Mouse (Mus musculus) embryonic facial prominence, embryonic 13.5 days (tissue): Measurements from ENCODE around the gene Tpst2. TPM values are rescaled to one million over a fixed set of nuclear protein-coding genes. Genes with fewer than 3 reads are reported as not detected.
A peak's percentile ranks its signal among the peaks of the same experiment; 100 is the strongest.

ENCODE experiments used
- ATAC-seq: fragments of 200-750 bp; cut with Nextera tagmentation; 2 replicates; pipeline ENCODE4 v1.8.0; 2017; ENCODE audit warnings: low read depth; ENCODE audit not compliant: insufficient number of reproducible peaks, insufficient read depth, low FRiP score, low TSS enrichment
- H3K27ac ChIP-seq: fragments of 300-500 bp; sonication (generic); 2 replicates; pipeline ENCODE4 v1.5.1; 2015; ENCODE audit warnings: moderate library complexity, mild to moderate bottlenecking, inconsistent platforms
- H3K27me3 ChIP-seq: fragments of 300-500 bp; sonication (generic); 2 replicates; pipeline ENCODE4 v1.6.1; 2015; ENCODE audit warnings: mild to moderate bottlenecking, inconsistent platforms
- H3K36me3 ChIP-seq: fragments of 300-500 bp; sonication (generic); 2 replicates; pipeline ENCODE4 v1.6.1; 2015; ENCODE audit warnings: mild to moderate bottlenecking, inconsistent platforms
- H3K4me1 ChIP-seq: fragments of 300-500 bp; sonication (generic); 2 replicates; pipeline ENCODE4 v1.6.1; 2015; ENCODE audit warnings: inconsistent platforms
- H3K4me2 ChIP-seq: fragments of 300-500 bp; sonication (generic); 2 replicates; pipeline ENCODE4 v1.6.1; 2015; ENCODE audit warnings: moderate library complexity, mild to moderate bottlenecking, inconsistent platforms
- H3K4me3 ChIP-seq: fragments of 300-500 bp; sonication (generic); 2 replicates; pipeline ENCODE4 v1.5.1; 2015; ENCODE audit warnings: mild to moderate bottlenecking, inconsistent platforms
- H3K9ac ChIP-seq: fragments of 300-500 bp; sonication (generic); 2 replicates; pipeline ENCODE4 v1.6.1; 2015; ENCODE audit warnings: mild to moderate bottlenecking, inconsistent platforms
- H3K9me3 ChIP-seq: fragments of 300-500 bp; sonication (generic); 2 replicates; pipeline ENCODE4 v1.6.1; 2016; ENCODE audit warnings: inconsistent platforms
- WGBS: fragments of 180-500 bp; shearing (Covaris S2); methylation state at CpG from one replicate; pipeline ENCODE4 v1.1.7; 2015; ENCODE audit warnings: mixed read lengths; 5-methylcytosine and 5-hydroxymethylcytosine counted together
- polyA plus RNA-seq: library from polyadenylated mRNA; unstranded; fragments of >200 nt; fragmentation: Nextera tagmentation; extraction: Ambion mirVana; gene quantifications from 2 replicates; pipeline ENCODE4 v1.2.1, GENCODE M21; 2015

Tpst2 gene
- polyA plus RNA-seq = 38.7 and 42.8 TPM in 2 replicates

GRCm38 (mm10) chr5:112276267-112276873 lies at the start of gene Tpst2:
Gene Tpst2, plus strand, starts transcription at chr5:112276691.
- peak within 1 kb of the TSS; percentile 86 for H3K9ac ChIP-seq
- H3K4me3 ChIP-seq = peak within 1 kb of the TSS; percentile 73
- H3K36me3 ChIP-seq = no peaks in the 10 kb centered on the region
- peak within 1 kb of the TSS; percentile 81 for H3K4me2 ChIP-seq
- H3K4me1 ChIP-seq = peaks cover 53% of the 10 kb centered on the region
- peak within 1 kb of the TSS; percentile 83 for H3K27ac ChIP-seq
- WGBS = under 1% methylated on average over 60 of the region's 62 CpGs
- ATAC-seq = peak; percentile 91
- H3K9me3 ChIP-seq = no peaks in the 10 kb centered on the region
- H3K27me3 ChIP-seq = peaks cover 2% of the 10 kb centered on the region; the same call in 1 of the 2 replicates

- Histone ChIP-seq H3K9me3 (no peaks in the 10 kb centered on the region), H3K4me1 (peaks cover 24% of the 10 kb centered on the region), H3K4me2 (peak overlapping the region; percentile 76), H3K9ac (peak overlapping the region; percentile 67), H3K27ac (no peak overlapping the region), H3K36me3 (no peaks in the 10 kb centered on the region), H3K27me3 (peaks cover 77% of the 10 kb centered on the region), H3K4me3 (peak overlapping the region; percentile 48)
- peak; percentile 50; the same call in 1 of the 2 replicates for ATAC-seq
- WGBS = under 1% methylated on average over 30 of the region's 30 CpGs
Observed at GRCm38 (mm10) chr5:112227354-112227753, 49.1 kb upstream of the Tpst2 start.

DNA sequence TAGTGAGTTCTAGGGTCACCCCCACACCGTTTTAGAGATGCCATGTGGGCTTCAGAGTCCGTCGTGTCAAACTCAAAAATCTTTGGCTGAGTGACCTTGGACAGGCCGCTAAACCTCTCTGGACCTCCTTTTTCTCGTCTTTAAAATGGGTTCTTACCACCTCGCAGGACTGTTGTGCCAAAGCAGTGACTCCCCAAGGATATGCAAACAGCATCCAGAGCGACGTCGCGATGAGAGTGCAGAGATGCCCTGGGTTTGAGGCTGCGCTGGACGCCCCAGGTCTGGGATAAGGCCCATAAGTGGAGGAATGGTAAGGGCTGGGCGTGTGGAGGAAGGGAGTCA lies 48.6 kb upstream of the Tpst2 start:
- peak overlapping the region; percentile 67 for H3K9ac ChIP-seq
- H3K4me1 ChIP-seq = peaks cover 24% of the 10 kb centered on the region
- H3K27ac ChIP-seq = no peak overlapping the region
- H3K4me2 ChIP-seq = peak overlapping the region; percentile 76
- 2% methylated on average over 13 of the region's 13 CpGs for WGBS
- no peak for ATAC-seq
- peaks cover 77% of the 10 kb centered on the region for H3K27me3 ChIP-seq
- H3K4me3 ChIP-seq = peak overlapping the region; percentile 48
- no peaks in the 10 kb centered on the region for H3K9me3 ChIP-seq
- H3K36me3 ChIP-seq = no peaks in the 10 kb centered on the region

DNA sequence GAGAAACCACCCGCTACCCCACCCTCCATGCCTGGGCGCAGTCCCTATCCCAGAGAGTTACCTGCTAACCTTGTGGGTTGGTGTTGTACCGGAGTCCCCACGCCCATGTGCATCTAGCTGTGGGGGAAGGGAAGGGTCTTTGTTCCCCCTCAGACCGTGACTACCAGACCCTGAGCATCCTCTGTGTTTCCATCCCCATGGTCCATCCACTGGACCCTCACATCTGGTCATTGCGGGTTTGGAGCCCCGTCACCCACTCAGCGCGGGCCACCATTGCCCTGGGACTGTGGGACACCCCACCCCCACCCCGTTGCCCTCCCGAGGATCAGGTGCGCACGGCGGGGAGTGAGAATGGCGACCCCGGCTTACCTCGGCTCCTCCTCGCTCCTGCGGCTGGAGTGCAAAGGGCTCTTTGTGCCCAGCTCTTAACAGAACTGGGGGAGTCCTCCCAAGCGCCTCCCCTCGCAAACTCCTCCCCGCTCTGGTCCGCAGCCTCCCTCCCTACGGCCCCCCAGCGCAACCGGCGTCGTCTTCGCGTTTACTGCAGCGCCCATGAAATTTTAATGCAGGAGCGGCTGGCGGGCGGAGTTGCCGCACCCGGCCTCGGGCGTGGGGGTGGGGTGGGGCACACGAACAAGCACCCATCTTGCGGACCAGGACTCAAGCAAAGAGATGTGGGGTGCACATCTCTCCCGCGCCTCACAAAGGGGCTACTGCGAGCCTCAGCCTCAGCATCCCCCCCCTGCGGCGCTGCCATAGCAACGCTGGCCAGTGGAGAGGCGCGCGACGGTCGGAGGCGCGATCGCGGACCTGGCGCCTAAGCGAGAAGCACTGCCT lies 48.0 kb upstream of the Tpst2 start:
- peak overlapping the region; percentile 67 for H3K9ac ChIP-seq
- under 1% methylated on average over 57 of the region's 57 CpGs for WGBS

DNA sequence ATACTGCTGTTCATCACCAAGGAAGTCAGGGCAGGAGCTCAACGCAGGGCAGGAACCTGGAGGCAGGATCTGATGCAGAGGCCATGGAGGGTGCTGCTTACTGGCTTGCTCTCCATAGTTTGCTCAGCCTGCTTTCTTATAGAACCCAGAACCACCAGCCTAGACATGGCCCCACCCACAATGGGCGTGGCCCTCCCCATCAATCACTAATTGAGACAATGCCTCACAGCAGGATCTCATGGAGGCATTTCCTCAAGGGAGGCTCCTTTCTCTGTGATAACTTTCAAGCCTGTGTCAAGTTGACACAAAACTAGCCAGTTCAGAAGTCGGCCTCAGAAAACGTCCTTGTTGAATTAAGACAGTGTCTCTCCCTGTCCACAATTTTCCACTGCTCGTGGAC lies 40.7 kb upstream of the Tpst2 start:
- Histone ChIP-seq H3K9ac (no peak overlapping the region), H3K4me2 (no peak overlapping the region), H3K27me3 (peaks cover 55% of the 10 kb centered on the region), H3K4me1 (peaks cover 5% of the 10 kb centered on the region), H3K4me3 (no peak overlapping the region), H3K36me3 (no peaks in the 10 kb centered on the region), H3K27ac (no peak overlapping the region), H3K9me3 (no peaks in the 10 kb centered on the region; the same call in 1 of the 2 replicates)
- 62% methylated on average over 5 of the region's 5 CpGs for WGBS
- ATAC-seq = no peak

More for the DNA sequence above, 48.0 kb upstream of the Tpst2 start:
- no peak for ATAC-seq
- Histone ChIP-seq H3K4me1 (peaks cover 24% of the 10 kb centered on the region), H3K9me3 (no peaks in the 10 kb centered on the region), H3K4me2 (peak overlapping the region; percentile 76), H3K4me3 (peak overlapping the region; percentile 48), H3K36me3 (no peaks in the 10 kb centered on the region), H3K27me3 (peaks cover 77% of the 10 kb centered on the region), H3K27ac (no peak overlapping the region)

DNA sequence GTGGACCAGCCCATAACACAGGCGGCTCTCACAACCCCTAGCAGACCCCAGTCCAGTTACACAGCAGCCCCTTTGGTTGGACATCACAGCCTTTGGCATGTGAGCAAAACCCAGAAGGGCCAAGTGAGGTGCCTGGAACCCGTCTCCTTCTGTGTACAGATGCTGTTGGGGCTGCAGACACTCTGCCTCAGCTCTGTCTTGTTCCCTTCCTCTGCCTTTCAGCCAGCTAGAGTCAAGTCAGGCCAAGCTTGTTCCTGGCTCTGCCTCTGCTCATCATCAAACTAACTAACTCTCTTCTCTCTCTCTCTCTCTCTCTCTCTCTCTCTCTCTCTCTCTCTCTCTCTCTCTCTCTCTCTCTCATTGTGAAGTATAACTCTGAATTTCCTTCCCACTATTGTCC lies 39.9 kb upstream of the Tpst2 start:
- no peaks in the 10 kb centered on the region; the same call in 1 of the 2 replicates for H3K9me3 ChIP-seq
- H3K4me3 ChIP-seq = no peak overlapping the region
- no peak for ATAC-seq
- H3K36me3 ChIP-seq = no peaks in the 10 kb centered on the region
- peaks cover 47% of the 10 kb centered on the region for H3K27me3 ChIP-seq
- H3K9ac ChIP-seq = no peak overlapping the region
- H3K27ac ChIP-seq = no peak overlapping the region
- no peak overlapping the region for H3K4me2 ChIP-seq
- H3K4me1 ChIP-seq = peaks cover 5% of the 10 kb centered on the region
- 64% methylated on average over 2 of the region's 2 CpGs for WGBS

DNA sequence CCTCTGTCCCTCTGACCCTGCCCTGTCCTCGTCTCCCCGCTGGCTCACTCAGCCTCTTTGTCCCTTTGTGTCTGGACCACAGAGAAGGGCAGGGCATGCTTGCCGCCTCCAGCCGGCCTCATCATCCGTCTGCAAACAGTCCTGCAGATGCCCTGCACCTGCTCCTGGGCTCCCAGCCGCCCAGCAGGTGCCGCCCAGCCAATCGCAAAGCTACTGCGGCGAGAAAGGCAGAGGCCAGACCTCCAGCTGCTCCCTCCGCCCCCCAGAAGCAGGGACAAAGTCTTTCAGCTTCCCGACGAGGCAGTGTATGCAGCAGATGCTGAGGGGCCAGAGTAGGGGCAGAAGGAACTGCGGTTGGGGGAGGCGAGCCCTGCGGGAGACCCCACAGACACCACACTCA lies 39.1 kb upstream of the Tpst2 start:
- peaks cover 10% of the 10 kb centered on the region for H3K4me1 ChIP-seq
- H3K36me3 ChIP-seq = no peaks in the 10 kb centered on the region
- H3K4me2 ChIP-seq = peak overlapping the region; percentile 31; the same call in 1 of the 2 replicates
- H3K27me3 ChIP-seq = peaks cover 42% of the 10 kb centered on the region
- no peak for ATAC-seq
- H3K27ac ChIP-seq = no peak overlapping the region
- H3K9ac ChIP-seq = peak overlapping the region; percentile 59
- 2% methylated on average over 16 of the region's 16 CpGs for WGBS
- no peak overlapping the region for H3K4me3 ChIP-seq
- no peaks in the 10 kb centered on the region; the same call in 1 of the 2 replicates for H3K9me3 ChIP-seq

DNA sequence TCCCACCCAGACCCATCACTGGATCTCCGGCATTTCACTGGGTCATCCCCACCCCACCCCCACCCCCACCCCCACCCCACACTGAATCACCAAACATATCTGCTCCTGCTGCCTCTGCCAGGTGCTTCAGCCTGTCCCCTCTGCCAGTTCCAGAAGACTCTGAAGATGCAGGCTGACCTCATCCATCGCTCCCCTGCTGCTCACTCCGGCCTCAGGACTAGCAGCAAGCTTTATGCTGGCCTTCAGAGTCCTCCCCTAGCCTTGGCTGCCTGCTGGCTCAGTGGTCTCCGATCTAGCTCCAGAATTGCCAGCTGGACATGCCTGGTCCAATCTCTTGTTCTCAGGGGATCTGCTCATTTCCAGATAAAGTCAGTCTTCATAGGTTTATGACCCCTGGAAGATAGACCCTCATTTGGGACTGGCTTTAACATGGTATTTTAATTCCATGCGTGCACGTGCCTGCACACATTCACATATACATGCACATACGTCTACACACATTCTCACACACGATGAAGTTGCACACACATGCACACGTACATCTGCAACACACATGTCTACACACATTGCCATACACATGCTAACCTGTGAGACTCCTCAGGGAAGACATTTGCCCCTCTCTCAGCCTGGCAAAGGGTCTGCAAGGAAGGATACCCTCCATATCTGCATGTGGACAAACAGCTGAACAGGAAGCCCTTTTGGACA lies 38.5 kb upstream of the Tpst2 start:
- Histone ChIP-seq H3K4me1 (peaks cover 12% of the 10 kb centered on the region), H3K27me3 (peaks cover 42% of the 10 kb centered on the region), H3K9me3 (no peaks in the 10 kb centered on the region; the same call in 1 of the 2 replicates), H3K36me3 (no peaks in the 10 kb centered on the region), H3K4me3 (no peak overlapping the region), H3K9ac (no peak overlapping the region), H3K4me2 (no peak overlapping the region), H3K27ac (no peak overlapping the region)
- 52% methylated on average over 9 of the region's 9 CpGs for WGBS
- ATAC-seq = no peak

GRCm38 (mm10) chr5:112238781-112239482 lies 37.6 kb upstream of the Tpst2 start:
- H3K4me2 ChIP-seq = no peak overlapping the region
- ATAC-seq = no peak
- no peak overlapping the region for H3K27ac ChIP-seq

DNA sequence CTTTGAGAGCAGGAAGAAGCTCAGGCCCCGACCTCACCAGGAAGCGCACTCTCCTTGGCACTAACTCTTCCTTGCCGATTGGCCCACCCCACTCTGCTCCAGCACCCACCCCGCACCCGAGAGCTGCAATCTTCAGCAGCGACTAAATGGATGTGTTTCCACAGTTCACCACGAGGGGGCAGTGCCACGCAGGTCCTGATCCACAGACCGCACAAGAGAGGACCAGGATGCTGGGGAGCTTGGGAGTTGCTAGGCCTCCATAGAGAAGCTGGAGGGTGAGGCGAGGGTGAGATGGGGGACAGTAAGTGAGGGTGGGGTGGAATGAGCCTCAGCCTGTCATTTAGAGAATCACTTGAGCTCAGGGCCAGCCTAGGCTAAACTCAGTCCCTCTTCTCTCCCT lies 35.7 kb upstream of the Tpst2 start:
- H3K4me1 ChIP-seq = peaks cover 22% of the 10 kb centered on the region
- 2% methylated on average over 10 of the region's 10 CpGs for WGBS
- no peaks in the 10 kb centered on the region; the same call in 1 of the 2 replicates for H3K9me3 ChIP-seq
- H3K36me3 ChIP-seq = no peaks in the 10 kb centered on the region
- H3K27me3 ChIP-seq = peaks cover 37% of the 10 kb centered on the region
- ATAC-seq = peak; percentile 16; the same call in 1 of the 2 replicates
- peak overlapping the region; percentile 15; the same call in 1 of the 2 replicates for H3K4me3 ChIP-seq
- peak overlapping the region; percentile 48 for H3K4me2 ChIP-seq
- H3K9ac ChIP-seq = no peak overlapping the region
- H3K27ac ChIP-seq = no peak overlapping the region

More at GRCm38 (mm10) chr5:112238781-112239482, 37.6 kb upstream of the Tpst2 start:
- peaks cover 14% of the 10 kb centered on the region for H3K4me1 ChIP-seq
- no peak overlapping the region for H3K4me3 ChIP-seq
- no peak overlapping the region for H3K9ac ChIP-seq
- H3K36me3 ChIP-seq = no peaks in the 10 kb centered on the region
- no peaks in the 10 kb centered on the region; the same call in 1 of the 2 replicates for H3K9me3 ChIP-seq
- 77% methylated on average over 3 of the region's 3 CpGs for WGBS
- peaks cover 42% of the 10 kb centered on the region for H3K27me3 ChIP-seq

DNA sequence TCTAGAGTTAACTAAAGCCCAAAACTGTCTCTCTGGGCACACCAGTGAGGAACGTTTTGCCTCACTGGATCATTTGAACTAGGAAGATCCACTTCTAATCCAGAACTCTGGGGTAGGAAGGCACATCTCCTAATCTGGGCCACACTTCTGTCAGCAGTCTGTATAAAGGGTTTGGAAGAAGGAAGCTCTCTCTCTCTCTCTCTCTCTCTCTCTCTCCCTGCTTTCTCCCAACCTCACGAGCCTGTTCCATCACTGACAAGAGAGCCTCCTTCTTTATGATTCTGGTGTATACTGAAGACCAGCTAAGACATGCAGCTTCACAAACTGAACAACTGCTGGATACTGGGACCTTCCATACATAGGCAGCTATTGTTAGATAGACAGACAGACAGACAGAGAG lies 34.6 kb upstream of the Tpst2 start:
- peaks cover 22% of the 10 kb centered on the region for H3K4me1 ChIP-seq
- H3K27ac ChIP-seq = no peak overlapping the region
- ATAC-seq = no peak
- H3K4me2 ChIP-seq = no peak overlapping the region
- peak overlapping the region; percentile 40; the same call in 1 of the 2 replicates for H3K9ac ChIP-seq
- WGBS = 74% methylated on average over 2 of the region's 2 CpGs
- peaks cover 34% of the 10 kb centered on the region for H3K27me3 ChIP-seq
- H3K9me3 ChIP-seq = no peaks in the 10 kb centered on the region
- no peak overlapping the region for H3K4me3 ChIP-seq
- no peaks in the 10 kb centered on the region for H3K36me3 ChIP-seq
